Mouse (Mus musculus) pancreas, adult 10 weeks (tissue): ENCODE results near the gene Rhox2f. TPM values are rescaled to one million over a fixed set of nuclear protein-coding genes. Genes with fewer than 3 reads are reported as not detected.

Source experiments
- polyA plus RNA-seq: library from polyadenylated mRNA; stranded (reverse); fragments of 350-450 nt; fragmentation: Illumina TruSeq; extraction: RNeasy Lipid Tissue Mini Kit (QIAGEN cat#74804); gene quantifications from one replicate; pipeline ENCODE4 v1.2.3, GENCODE M21; 2015; ENCODE audit warnings: low read depth, low replicate concordance; ENCODE audit not compliant: insufficient read depth

Gene Rhox2f
- polyA plus RNA-seq, result not detected

DNA sequence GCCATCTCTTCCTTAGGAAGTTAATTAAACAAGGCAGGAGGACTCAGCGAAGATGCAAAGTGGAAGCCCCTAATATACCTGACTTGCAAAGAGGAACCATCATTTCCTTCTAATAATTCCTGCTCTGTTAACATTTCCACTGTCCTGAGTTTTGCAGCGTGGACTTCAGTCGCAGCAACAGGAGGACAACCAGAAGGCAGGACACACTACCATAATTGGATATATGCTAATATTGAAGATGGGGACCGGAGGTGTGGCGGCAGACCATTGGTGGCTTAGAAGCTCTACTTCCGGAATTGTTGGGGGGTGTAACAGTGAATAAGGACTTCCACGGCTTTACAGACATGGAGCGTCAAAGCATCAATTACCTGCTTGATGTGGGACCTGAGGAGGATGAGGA is at the start of gene Rhox2f:
Gene Rhox2f (plus strand): TSS at position 301 of the 400 bp plus-strand sequence.

DNA sequence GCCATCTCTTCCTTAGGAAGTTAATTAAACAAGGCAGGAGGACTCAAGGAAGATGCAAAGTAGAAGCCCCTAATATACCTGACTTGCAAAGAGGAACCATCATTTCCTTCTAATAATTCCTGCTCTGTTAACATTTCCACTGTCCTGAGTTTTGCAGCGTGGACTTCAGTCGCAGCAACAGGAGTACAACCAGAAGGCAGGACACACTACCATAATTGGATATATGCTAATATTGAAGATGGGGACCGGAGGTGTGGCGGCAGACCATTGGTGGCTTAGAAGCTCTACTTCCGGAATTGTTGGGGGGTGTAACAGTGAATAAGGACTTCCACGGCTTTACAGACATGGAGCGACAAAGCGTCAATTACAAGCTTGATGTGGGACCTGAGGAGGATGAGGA is 41.1 kb upstream of the Rhox2f start, which contains the start of gene Rhox2e:
Gene Rhox2e (plus strand): TSS at position 301 of the 400 bp plus-strand sequence.

DNA sequence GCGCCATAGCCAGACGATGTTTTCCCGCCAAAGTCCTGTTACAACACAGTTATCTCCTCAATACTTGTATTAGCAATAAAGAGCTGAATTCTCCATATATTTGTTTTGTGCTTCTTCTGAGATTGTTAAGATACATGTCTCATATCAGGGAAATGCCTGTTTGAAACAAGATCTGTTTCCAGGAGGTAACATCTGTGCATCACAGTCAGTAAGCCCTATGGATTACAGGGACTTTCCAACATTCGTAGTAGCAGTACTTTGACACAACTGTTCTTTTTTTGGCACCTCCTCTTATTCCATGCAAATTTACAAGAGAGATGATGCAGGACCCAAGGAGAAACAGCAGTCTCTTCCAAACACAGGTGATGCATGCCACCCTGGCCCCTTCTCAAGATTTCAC is 29.5 kb upstream of the Rhox2f start, which contains the start of gene Rhox3e:
Gene Rhox3e (plus strand): TSS at position 301 of the 400 bp plus-strand sequence.

DNA sequence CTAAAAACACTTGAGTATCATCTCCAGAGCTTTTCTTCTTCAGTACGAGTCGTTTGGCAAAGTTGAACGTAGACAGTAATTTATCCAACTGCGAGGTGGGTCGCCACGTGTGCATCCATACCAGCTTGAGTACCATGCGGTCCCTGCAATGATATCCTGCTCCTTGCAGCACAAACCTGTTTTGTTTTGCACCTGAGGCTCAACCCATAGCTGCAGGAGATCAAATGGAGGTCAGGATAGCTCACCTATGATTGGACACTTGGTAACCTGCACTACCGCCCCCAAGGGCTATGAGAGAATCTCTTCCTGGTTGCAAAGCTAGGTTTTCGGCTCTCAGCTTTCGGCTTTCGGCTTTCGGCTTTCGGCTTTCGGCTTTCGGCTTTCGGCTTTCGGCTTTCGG is 14.1 kb upstream of the Rhox2f start, which contains the start of gene Rhox4e:
Gene Rhox4e (plus strand): TSS at position 301 of the 400 bp plus-strand sequence.

DNA sequence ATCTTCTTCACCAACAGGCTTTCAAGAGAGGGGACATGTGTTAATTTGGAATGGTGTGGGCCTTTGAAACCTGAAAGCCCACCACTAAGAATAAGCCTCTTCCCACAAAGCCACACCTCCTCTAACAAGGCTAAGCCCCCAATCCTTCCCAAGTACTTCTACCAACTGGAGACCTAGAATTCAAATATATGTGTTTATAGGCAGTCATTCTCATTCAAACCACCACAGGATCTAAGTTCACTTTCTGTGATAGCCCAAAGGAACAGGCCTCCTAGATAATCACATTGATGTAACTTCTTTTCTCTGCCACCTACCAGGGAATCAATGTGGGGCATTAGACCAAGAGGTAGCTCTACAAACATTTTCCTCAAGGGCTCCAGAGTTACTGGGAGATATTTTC is 9.5 kb downstream of the Rhox2f start, which contains the start of gene Rhox3f:
Gene Rhox3f (plus strand): TSS at position 301 of the 400 bp plus-strand sequence.

DNA sequence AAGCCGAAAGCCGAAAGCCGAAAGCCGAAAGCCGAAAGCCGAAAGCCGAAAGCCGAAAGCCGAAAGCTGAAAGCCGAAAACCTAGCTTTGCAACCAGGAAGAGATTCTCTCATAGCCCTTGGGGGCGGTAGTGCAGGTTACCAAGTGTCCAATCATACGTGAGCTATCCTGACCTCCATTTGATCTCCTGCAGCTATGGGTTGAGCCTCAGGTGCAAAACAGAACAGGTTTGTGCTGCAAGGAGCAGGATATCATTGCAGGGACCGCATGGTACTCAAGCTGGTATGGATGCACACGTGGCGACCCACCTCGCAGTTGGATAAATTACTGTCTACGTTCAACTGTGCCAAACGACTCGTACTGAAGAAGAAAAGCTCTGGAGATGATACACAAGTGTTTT is 36.4 kb downstream of the Rhox2f start, which contains the start of gene Rhox4f:
Gene Rhox4f (minus strand): TSS at position 101 of the 400 bp plus-strand sequence.

Other genes with a start within 250 kb of the Rhox2f start
- gene Rhox3a2, start 191.4 kb upstream of the Rhox2f start, polyA plus RNA-seq, result not detected
- not detected for gene Rhox4a2, start 180.6 kb upstream of the Rhox2f start, polyA plus RNA-seq
- gene Rhox2b, start 159.3 kb upstream of the Rhox2f start, polyA plus RNA-seq, result not detected
- gene Rhox4b, start 138.9 kb upstream of the Rhox2f start, polyA plus RNA-seq, result not detected
- gene Rhox2c, start 117.7 kb upstream of the Rhox2f start, polyA plus RNA-seq, result not detected
- not detected for gene Rhox3c, start 112.8 kb upstream of the Rhox2f start, polyA plus RNA-seq
- gene Rhox4c, start 91.1 kb upstream of the Rhox2f start, polyA plus RNA-seq, result not detected
- not detected for gene Rhox2d, start 78.0 kb upstream of the Rhox2f start, polyA plus RNA-seq
- gene Rhox4d, start 57.0 kb upstream of the Rhox2f start, polyA plus RNA-seq, result not detected
- gene Rhox2e, start 41.0 kb upstream of the Rhox2f start, polyA plus RNA-seq, result not detected
- not detected for gene Rhox3e, start 29.4 kb upstream of the Rhox2f start, polyA plus RNA-seq
- gene Rhox4e, start 14.0 kb upstream of the Rhox2f start, polyA plus RNA-seq, result not detected
- gene Rhox3f, start 9.6 kb downstream of the Rhox2f start, polyA plus RNA-seq, result not detected
- not detected for gene Rhox4f, start 36.3 kb downstream of the Rhox2f start, polyA plus RNA-seq
- gene Rhox3g, start 57.2 kb downstream of the Rhox2f start, polyA plus RNA-seq, result not detected
- not detected for gene Rhox2g, start 72.1 kb downstream of the Rhox2f start, polyA plus RNA-seq
- gene Rhox4g, start 79.9 kb downstream of the Rhox2f start, polyA plus RNA-seq, result not detected
- not detected for gene Rhox3h, start 97.4 kb downstream of the Rhox2f start, polyA plus RNA-seq
- not detected for gene Rhox2h, start 101.9 kb downstream of the Rhox2f start, polyA plus RNA-seq
- not detected for gene Rhox5, start 233.4 kb downstream of the Rhox2f start, polyA plus RNA-seq